Mouse (Mus musculus) liver, adult 2 months (tissue): ENCODE results near the gene Armc7.

Source experiments
- CTCF ChIP-seq: fragments of 200-500 bp; IDR thresholded peaks from 2 replicates; pipeline ENCODE4 v1.5.1; 2011; ENCODE audit warnings: low read depth, low read length, control low read depth
- POLR2A ChIP-seq: fragments of 200-500 bp; IDR thresholded peaks from 2 replicates; pipeline ENCODE4 v1.6.1; 2011; ENCODE audit warnings: low read length, control low read depth; ENCODE audit not compliant: insufficient read depth; ENCODE audit errors: extremely low read depth

- TF ChIP-seq CTCF (0 out of 2 replicates have a peak, but pooled peaks have one; percentile 11), POLR2A (no peak)
Observed at GRCm38 (mm10) chr11:115455619-115456018, 19.8 kb upstream of the Armc7 start.
